Mouse (Mus musculus) spleen, adult 2 months (tissue): Measurements from ENCODE around the gene Tnrc18.

Source experiments
- CTCF ChIP-seq: fragments of 200-500 bp; IDR thresholded peaks from 2 replicates; pipeline ENCODE4 v1.5.1; 2011; ENCODE audit warnings: mild to moderate bottlenecking, inconsistent platforms; ENCODE audit not compliant: insufficient read depth, insufficient read length, insufficient replicate concordance; ENCODE audit errors: extremely low read depth
- POLR2A ChIP-seq: fragments of 200-500 bp; IDR thresholded peaks from 2 replicates; pipeline ENCODE4 v1.6.1; 2011; ENCODE audit warnings: low read depth, low read length, inconsistent platforms

GRCm38 (mm10) chr5:142797620-142798019, 19.8 kb downstream of the Tnrc18 start:
- no peak for TF ChIP-seq CTCF
- TF ChIP-seq POLR2A, result no peak
